Mouse (Mus musculus) C2C12 (cell line): ENCODE measurements around the gene Auh.

Source experiments
- CEBPB ChIP-seq: IDR thresholded peaks from one replicate; pipeline ENCODE4 v1.6.1; 2011; ENCODE audit warnings: low read depth, mild to moderate bottlenecking, control low read depth, moderate library complexity
- CTCF ChIP-seq: IDR thresholded peaks from one replicate; pipeline ENCODE4 v1.5.1; 2011; ENCODE audit not compliant: control insufficient read depth, insufficient read depth, insufficient read length
- MAX ChIP-seq: IDR thresholded peaks from one replicate; pipeline ENCODE4 v1.6.1; 2011; ENCODE audit warnings: mild to moderate bottlenecking, control low read depth
- MYOD1 ChIP-seq: IDR thresholded peaks from one replicate; pipeline ENCODE4 v1.6.1; 2011; ENCODE audit warnings: low read depth; ENCODE audit not compliant: control insufficient read depth, insufficient read length
- MYOG ChIP-seq: IDR thresholded peaks from one replicate; pipeline ENCODE4 v1.6.1; 2011; ENCODE audit not compliant: control insufficient read depth, insufficient read length; ENCODE audit errors: extremely low read depth

DNA sequence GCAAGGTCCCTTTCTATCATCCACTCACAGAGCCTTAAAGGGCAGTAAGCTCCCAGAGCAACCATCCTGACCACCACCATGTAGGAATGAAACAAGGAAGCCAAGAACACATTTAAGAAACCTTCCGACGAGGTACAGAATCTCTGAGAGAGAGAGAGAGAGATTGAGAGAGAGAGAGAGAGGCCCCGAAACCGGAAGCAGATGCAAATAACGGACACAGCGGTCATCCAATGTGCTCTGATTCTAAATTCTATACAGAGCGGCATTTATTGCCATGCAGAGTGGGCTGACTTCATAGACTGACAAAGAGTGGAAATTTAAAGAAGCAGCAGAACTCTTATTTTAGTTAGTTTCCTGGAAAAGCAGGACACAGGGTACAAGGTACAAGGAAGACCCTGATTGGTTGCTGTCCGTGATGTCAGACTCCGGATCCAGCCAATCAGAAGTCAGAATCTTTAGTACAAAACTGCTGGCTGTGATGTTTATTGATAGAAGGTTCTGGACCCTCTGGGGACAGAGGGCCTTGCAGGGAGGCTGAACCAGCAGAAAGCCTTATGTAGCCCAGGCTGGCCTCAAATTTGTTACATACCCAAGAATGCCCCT, 137.1 kb downstream of the Auh start:
- TF ChIP-seq CTCF: no peak
- no peak for TF ChIP-seq MYOD1
- no peak for TF ChIP-seq MAX
- TF ChIP-seq MYOG: no peak
- TF ChIP-seq CEBPB: no peak
